Mouse (Mus musculus) retina, embryonic 14.5 days (tissue): ENCODE data around the gene Rhox3h.
"Not testable (repeated sequence)": the region's sequence is repeated elsewhere in the genome, so short reads cannot be mapped to it uniquely, and the experiment has no call there.

Experiments
- DNase-seq: peaks from one replicate; pipeline ENCODE4 v3.0.0-alpha.2; 2015; ENCODE audit warnings: low spot score

The Rhox3h gene

DNA sequence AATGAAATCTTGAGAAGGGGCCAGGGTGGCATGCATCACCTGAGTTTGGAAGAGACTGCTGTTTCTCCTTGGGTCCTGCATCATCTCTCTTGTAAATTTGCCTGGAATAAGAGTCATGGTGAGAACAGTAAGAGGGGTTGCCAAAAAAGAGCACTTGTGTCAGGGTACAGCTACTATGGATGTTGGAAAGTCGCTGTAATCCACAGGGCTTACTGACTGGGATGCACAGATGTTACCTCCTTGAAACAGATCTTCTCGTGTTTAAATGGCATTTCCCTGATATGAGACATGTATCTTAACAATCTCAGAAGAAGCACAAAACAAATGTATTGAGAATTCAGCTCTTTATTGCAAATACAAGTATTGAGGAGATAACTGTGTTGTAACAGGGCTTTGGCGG lies at the start of gene Rhox3h:
TSS of gene Rhox3h (minus strand) at position 101 of the 400 bp plus-strand sequence.
- DNase-seq: not testable (repeated sequence)

DNA sequence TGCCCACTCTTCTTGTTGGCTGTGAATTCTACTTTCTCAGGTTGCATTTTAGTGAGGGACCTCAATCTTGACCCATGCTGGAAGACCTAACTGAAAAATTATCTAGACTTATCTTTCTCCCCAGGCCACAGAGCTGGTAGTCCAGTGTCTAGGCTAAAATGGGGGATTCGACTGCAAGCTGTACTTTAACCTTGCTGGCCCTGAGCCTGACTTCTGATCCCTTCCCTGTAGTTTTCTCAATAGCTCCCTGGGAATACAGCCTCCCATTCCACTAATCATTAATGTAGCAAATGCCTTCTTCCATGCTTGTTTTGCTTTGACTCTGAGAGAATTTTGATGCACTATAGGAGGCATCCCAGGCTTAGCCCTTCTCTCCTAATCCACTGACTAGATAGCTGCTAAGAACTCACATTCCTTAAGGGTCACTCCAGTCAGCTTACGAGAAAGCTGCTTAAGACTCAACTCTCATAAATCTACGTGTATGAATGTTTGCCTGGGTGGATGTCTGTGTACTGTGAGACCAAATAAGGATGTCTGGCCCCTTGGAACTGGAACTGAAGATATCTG lies 33.3 kb upstream of the Rhox3h start:
- DNase-seq: no peak

DNA sequence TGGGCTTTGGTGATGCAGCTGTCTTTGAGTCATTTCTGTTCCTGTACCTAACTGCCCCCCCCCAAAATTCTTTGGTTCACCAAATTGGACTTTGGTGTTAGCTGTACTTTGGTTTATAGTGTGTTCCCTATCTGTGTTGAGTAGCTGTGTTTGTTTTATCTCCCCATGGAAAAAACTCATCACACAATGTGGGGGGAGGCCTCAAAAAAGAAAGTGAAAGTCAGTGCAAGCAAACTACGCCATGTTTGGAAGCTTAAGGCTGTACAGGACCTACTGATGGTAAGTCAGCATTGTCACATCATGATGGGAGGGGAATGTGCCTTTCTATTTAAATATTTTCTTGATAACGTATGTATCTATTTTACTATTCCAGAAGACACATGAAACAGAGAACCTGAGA lies 23.7 kb upstream of the Rhox3h start:
- no peak for DNase-seq

DNA sequence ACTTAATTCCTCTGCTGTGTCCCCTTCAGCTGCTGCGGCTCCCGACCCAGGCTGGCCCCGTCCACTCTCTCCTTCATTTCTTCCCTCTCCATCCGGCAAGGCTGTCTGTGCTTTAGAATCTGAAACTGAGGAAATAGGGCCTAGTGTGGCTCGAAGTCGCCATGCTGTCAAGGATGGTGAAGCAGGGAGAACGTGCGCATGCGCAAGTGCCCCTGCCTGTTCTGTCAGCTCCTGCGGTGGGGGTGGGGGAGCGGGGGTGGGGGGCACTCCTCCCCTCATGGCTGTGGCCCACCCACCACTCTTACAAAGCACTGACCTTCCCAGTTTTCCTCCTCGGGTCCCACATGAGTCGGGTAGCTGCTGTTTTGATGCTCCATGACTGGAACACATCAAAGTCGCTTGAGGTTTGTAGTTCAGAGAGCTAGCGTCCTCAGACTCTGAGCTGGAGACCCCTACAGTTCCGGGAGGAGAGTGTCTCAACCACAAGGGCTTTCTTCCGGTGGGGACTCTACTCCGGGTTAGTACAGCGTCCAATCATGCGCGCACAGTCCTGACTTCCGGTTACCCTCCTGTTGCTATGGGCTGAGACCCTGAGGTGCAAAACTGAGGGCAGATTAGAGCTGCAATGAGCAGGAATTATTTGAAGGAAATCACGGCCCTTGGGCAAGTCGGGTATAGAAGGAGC lies 14.6 kb upstream of the Rhox3h start:
- no peak for DNase-seq

- DNase-seq: not testable (repeated sequence)
Measured at GRCm38 (mm10) chrX:37673177-37673576, 4.6 kb upstream of the Rhox3h start, which contains the start of gene Rhox2h. TSS of gene Rhox2h (minus strand) at chrX:37673277.

- not testable (repeated sequence) for DNase-seq
Measured at GRCm38 (mm10) chrX:37651227-37651626, 17.3 kb downstream of the Rhox3h start, which contains the start of gene Rhox4g. TSS of gene Rhox4g (minus strand) at chrX:37651327.

- not testable (repeated sequence) for DNase-seq
Measured at GRCm38 (mm10) chrX:37643370-37643769, 25.2 kb downstream of the Rhox3h start, which contains the start of gene Rhox2g. TSS of gene Rhox2g (minus strand) at chrX:37643470.

DNA sequence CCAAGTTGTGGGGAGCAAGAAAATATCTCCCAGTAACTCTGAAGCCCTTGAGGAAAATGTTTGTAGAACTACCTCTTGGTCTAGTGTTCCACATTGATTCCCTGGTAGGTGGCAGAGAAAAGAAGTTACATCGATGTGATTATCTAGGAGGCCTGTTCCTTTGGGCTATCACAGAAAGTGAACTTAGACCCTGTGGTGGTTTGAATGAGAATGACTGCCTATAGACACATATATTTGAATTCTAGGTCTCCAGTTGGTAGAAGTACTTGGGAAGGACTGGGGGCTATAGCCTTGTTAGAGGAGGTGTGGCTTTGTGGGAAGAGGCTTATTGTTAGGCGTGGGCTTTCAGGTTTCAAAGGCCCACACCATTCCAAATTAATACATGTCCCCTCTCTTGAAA lies 40.1 kb downstream of the Rhox3h start, which contains the start of gene Rhox3g:
TSS of gene Rhox3g (minus strand) at position 101 of the 400 bp plus-strand sequence.
- not testable (repeated sequence) for DNase-seq
